Mouse (Mus musculus) ES-Bruce4 (cell line): ENCODE measurements around the gene Plcb4.

Source experiments
- CTCF ChIP-seq: IDR thresholded peaks from one replicate; pipeline ENCODE4 v1.8.1; 2011; ENCODE audit warnings: low read depth, low read length
- POLR2A ChIP-seq: IDR thresholded peaks from one replicate; pipeline ENCODE4 v1.8.1; 2011; ENCODE audit warnings: low read length; ENCODE audit not compliant: insufficient read depth

DNA sequence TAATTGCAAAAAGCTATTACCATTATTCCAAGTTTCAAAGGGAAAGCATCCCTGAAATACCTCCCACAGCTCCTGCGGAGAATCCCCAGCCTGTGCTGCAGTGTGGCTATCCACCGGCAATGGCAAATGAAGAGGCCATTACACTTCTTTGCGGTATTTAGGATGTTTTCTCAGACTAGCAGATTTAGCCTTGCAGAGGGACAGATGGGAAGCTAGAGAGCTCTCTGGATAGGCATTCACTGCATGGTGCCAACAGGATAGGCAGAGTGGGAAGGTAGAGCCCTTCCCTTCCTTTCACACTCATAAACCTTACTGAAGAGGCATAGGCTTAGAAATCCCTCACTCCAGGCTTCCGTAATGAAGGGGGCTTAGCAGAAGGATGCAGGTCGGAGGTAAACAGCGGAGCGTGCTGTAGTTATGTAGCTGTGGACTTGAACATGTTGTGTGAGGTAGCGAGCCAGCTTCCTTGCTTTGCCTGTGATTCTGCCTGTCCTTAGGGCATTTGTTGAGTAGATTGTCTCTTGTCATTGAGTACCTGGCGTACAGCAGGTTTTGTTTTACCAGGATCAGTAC lies 144.2 kb downstream of the Plcb4 start:
- no peak for TF ChIP-seq CTCF
- no peak for TF ChIP-seq POLR2A
